Mouse (Mus musculus) olfactory bulb, adult 2 months (tissue): ENCODE measurements at regions not wholly inside any gene's neighbourhood (a gene's known extent, or its start where the extent isn't known, plus 50 kb on each side); places are given as distances from the start of the nearest gene placed in this dataset.

Experiments
- H3K27ac ChIP-seq: fragments of 200-500 bp; 2 replicates; pipeline ENCODE4 v1.5.1; 2012; ENCODE audit warnings: low read depth, low read length; ENCODE audit not compliant: insufficient read depth
- H3K4me1 ChIP-seq: fragments of 200-500 bp; 2 replicates; pipeline ENCODE4 v1.6.1; 2012; ENCODE audit warnings: low read length; ENCODE audit not compliant: control insufficient read depth, insufficient read depth
- H3K4me3 ChIP-seq: fragments of 200-500 bp; 2 replicates; pipeline ENCODE4 v1.5.1; 2012; ENCODE audit warnings: mild to moderate bottlenecking, low read depth, low read length, moderate library complexity; ENCODE audit not compliant: insufficient read depth
- CTCF ChIP-seq: fragments of 200-500 bp; IDR thresholded peaks from 2 replicates; pipeline ENCODE4 v1.5.1; 2012; ENCODE audit warnings: low read depth, mild to moderate bottlenecking, low read length, moderate library complexity; ENCODE audit not compliant: insufficient read depth
- POLR2A ChIP-seq: fragments of 200-500 bp; IDR thresholded peaks from 2 replicates; pipeline ENCODE4 v1.6.1; 2012; ENCODE audit warnings: mild to moderate bottlenecking, low read depth, low read length, moderate library complexity; ENCODE audit not compliant: insufficient read depth
- WGBS: fragments of 180-500 bp; shearing (Covaris S2); methylation state at CpG from one replicate; pipeline ENCODE4 v1.1.7; 2018; 5-methylcytosine and 5-hydroxymethylcytosine counted together

- WGBS, result 68% methylated on average over 1 of the region's 1 CpGs
- Histone ChIP-seq H3K27ac (no peak overlapping the region), H3K4me1 (no peaks in the 10 kb centered on the region), H3K4me3 (no peak overlapping the region)
- no peak for TF ChIP-seq POLR2A
- TF ChIP-seq CTCF, result no peak
These were observed 94.4 kb upstream of the Agtr2 start for GRCm38 (mm10) chrX:21389992-21390391.

GRCm38 (mm10) chrX:21393212-21393611, 91.1 kb upstream of the Agtr2 start:
- Histone ChIP-seq H3K4me3 (no peak overlapping the region), H3K4me1 (no peaks in the 10 kb centered on the region), H3K27ac (no peak overlapping the region)
- WGBS, result 57% methylated on average over 10 of the region's 10 CpGs
- no peak for TF ChIP-seq POLR2A
- no peak for TF ChIP-seq CTCF

GRCm38 (mm10) chrX:21424797-21425196, 59.5 kb upstream of the Agtr2 start:
- 52% methylated on average over 4 of the region's 4 CpGs for WGBS
- Histone ChIP-seq H3K4me1 (no peaks in the 10 kb centered on the region), H3K4me3 (no peak overlapping the region), H3K27ac (no peak overlapping the region)
- TF ChIP-seq CTCF, result no peak
- TF ChIP-seq POLR2A, result no peak

GRCm38 (mm10) chrX:21428081-21428480, 56.3 kb upstream of the Agtr2 start:
- 62% methylated on average over 3 of the region's 3 CpGs for WGBS
- Histone ChIP-seq H3K4me1 (no peaks in the 10 kb centered on the region), H3K27ac (no peak overlapping the region), H3K4me3 (no peak overlapping the region)
- TF ChIP-seq CTCF, result no peak
- TF ChIP-seq POLR2A, result no peak

- H3K27ac ChIP-seq, result no peak overlapping the region
- no peaks in the 10 kb centered on the region for H3K4me1 ChIP-seq
- no peak overlapping the region for H3K4me3 ChIP-seq
- TF ChIP-seq CTCF (no peak), POLR2A (no peak)
These were observed 50.8 kb upstream of the Agtr2 start for GRCm38 (mm10) chrX:21433501-21433900.
